Mouse (Mus musculus) hindbrain, embryonic 14.5 days (tissue): ENCODE data around the gene Cfap52. TPM values are rescaled to one million over a fixed set of nuclear protein-coding genes. Genes with fewer than 3 reads are reported as not detected.

Experiments used
- ATAC-seq: fragments of 200-750 bp; cut with Nextera tagmentation; 2 replicates; pipeline ENCODE4 v1.8.0; 2017; ENCODE audit warnings: moderate number of reproducible peaks, mild to moderate bottlenecking, moderate TSS enrichment, moderate library complexity; ENCODE audit not compliant: low FRiP score
- DNase-seq: peaks from one replicate; pipeline ENCODE4 v3.0.0-alpha.2; 2015; ENCODE audit warnings: low spot score
- H3K27ac ChIP-seq: fragments of 300-500 bp; sonication (generic); 2 replicates; pipeline ENCODE4 v1.5.1; 2014; ENCODE audit warnings: mild to moderate bottlenecking, moderate library complexity
- H3K27me3 ChIP-seq: fragments of 300-500 bp; sonication (generic); 2 replicates; pipeline ENCODE4 v1.6.1; 2014; ENCODE audit warnings: mild to moderate bottlenecking, low read length, mixed read lengths; ENCODE audit not compliant: control insufficient read depth, insufficient read depth
- H3K36me3 ChIP-seq: fragments of 300-500 bp; sonication (generic); replicated peaks from 2 replicates; pipeline ENCODE4 v1.6.1; 2014; ENCODE audit not compliant: control insufficient read depth, insufficient read depth
- H3K4me1 ChIP-seq: fragments of 300-500 bp; sonication (generic); replicated peaks from 2 replicates; pipeline ENCODE4 v1.6.1; 2014; ENCODE audit warnings: antibody characterized with exemption, low read length, mixed read lengths; ENCODE audit not compliant: control insufficient read depth, insufficient read depth
- H3K4me2 ChIP-seq: fragments of 300-500 bp; sonication (generic); replicated peaks from 2 replicates; pipeline ENCODE4 v1.6.1; 2014; ENCODE audit warnings: mild to moderate bottlenecking, moderate library complexity
- H3K4me3 ChIP-seq: fragments of 300-500 bp; sonication (generic); replicated peaks from 2 replicates; pipeline ENCODE4 v1.5.1; 2014; ENCODE audit warnings: mild to moderate bottlenecking, low read length
- H3K9ac ChIP-seq: fragments of 300-500 bp; sonication (generic); 2 replicates; pipeline ENCODE4 v1.6.1; 2014
- H3K9me3 ChIP-seq: fragments of 300-500 bp; sonication (generic); 2 replicates; pipeline ENCODE4 v1.6.1; 2016; ENCODE audit warnings: low read length; ENCODE audit not compliant: control insufficient read depth
- WGBS: fragments of 180-500 bp; shearing (Covaris S2); extraction: QIAGEN DNeasy Blood & Tissue Kit; methylation state at CpG from one replicate; pipeline ENCODE4 v1.1.7; 2014; 5-methylcytosine and 5-hydroxymethylcytosine counted together
- polyA plus RNA-seq: library from polyadenylated mRNA; unstranded; fragments of >200 nt; fragmentation: Nextera tagmentation; extraction: Ambion mirVana; gene quantifications from 2 replicates; pipeline ENCODE4 v1.2.1, GENCODE M21; 2014

Gene Cfap52
- polyA plus RNA-seq = 5.1 and 8.8 TPM in 2 replicates

GRCm38 (mm10) chr11:67965242-67965883, at the start of gene Cfap52:
Gene Cfap52, minus strand, starts transcription at chr11:67965651.
- peak within 1 kb of the TSS; percentile 97 for H3K4me2 ChIP-seq
- peaks cover 8% of the 10 kb centered on the region for H3K36me3 ChIP-seq
- DNase-seq (peak; percentile 90), ATAC-seq (peak; percentile 78; the same call in 1 of the 2 replicates)
- 8% methylated on average over 15 of the region's 15 CpGs for WGBS
- no peaks in the 10 kb centered on the region for H3K27me3 ChIP-seq
- 0 out of 2 replicates have a peak within 1 kb of the TSS, but pooled peaks have one; percentile 29 for H3K27ac ChIP-seq
- peak within 1 kb of the TSS; percentile 91 for H3K9ac ChIP-seq
- H3K9me3 ChIP-seq = no peaks in the 10 kb centered on the region
- H3K4me1 ChIP-seq = peaks cover 16% of the 10 kb centered on the region; the same call in 1 of the 2 replicates
- peak within 1 kb of the TSS; percentile 88 for H3K4me3 ChIP-seq

DNA sequence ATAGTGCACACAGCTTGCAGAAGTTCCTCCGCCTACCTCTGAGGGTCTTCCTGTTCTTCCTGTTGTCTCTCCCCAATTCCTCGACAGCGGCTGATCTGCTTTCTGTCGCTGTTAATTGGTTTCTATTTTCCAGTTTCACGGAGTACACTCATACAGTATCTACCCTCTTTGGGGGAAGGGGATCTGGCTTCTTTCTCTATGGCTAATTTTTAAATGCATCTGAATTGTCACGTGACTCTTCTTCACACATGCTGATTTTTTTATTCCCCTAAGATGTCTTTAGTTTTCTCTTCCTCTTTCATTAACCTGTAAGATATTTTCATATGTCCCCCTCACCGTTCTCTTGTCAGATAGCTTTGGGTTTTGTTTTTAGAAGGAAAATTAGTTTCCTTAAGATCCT, 46.8 kb upstream of the Cfap52 start:
- Histone ChIP-seq H3K4me3 (no peak overlapping the region), H3K27me3 (no peaks in the 10 kb centered on the region), H3K4me1 (no peaks in the 10 kb centered on the region), H3K9ac (no peak overlapping the region), H3K4me2 (no peak overlapping the region), H3K9me3 (no peaks in the 10 kb centered on the region), H3K36me3 (no peaks in the 10 kb centered on the region), H3K27ac (no peak overlapping the region)
- WGBS = 86% methylated on average over 7 of the region's 7 CpGs
- no peak for ATAC-seq
- DNase-seq = no peak

DNA sequence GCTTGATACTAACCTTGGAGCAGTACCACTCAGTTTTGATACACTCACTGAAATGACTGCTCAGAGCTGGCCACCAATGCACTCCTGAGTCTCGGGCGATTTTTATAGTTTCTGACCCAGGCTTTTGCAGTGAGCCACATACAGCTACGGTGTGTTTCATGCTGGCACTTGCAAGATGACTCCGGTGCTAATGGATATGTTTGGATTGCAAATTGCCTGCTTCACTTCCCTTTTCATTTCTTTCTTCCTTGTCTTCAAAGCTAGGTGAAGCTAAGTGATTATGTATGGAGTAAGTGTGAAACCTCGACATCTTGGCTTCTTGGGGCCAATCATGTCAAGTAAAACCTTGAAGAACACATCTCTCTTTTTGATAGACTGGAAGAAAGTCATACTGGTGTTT, 43.9 kb upstream of the Cfap52 start:
- H3K4me2 ChIP-seq = no peak overlapping the region
- H3K4me3 ChIP-seq = no peak overlapping the region
- 80% methylated on average over 5 of the region's 5 CpGs for WGBS
- no peaks in the 10 kb centered on the region for H3K36me3 ChIP-seq
- H3K4me1 ChIP-seq = peaks cover 11% of the 10 kb centered on the region
- H3K9ac ChIP-seq = no peak overlapping the region
- DNase-seq (no peak), ATAC-seq (no peak)
- H3K9me3 ChIP-seq = no peaks in the 10 kb centered on the region
- H3K27me3 ChIP-seq = no peaks in the 10 kb centered on the region
- H3K27ac ChIP-seq = no peak overlapping the region

DNA sequence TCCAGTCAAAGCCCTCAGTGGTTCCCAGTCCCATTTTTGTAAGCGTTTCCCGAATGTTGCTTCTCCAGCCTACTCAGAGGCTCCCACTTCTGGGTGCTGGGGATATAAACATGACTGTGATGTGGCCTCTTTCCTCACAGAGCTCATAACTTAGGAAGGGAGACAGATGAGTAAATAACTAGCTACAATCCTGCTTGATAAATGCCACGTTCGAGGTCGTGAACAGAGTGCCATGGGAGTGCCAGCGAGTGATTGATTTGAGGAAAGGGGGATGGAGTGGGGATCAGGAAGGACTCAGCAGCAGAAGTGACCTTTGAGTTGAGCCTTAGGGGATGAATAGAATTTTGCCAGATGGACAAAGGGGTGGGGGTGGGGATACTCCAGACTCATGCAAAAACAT, 42.2 kb upstream of the Cfap52 start:
- no peaks in the 10 kb centered on the region for H3K36me3 ChIP-seq
- H3K4me1 ChIP-seq = peaks cover 11% of the 10 kb centered on the region
- no peak overlapping the region for H3K27ac ChIP-seq
- H3K27me3 ChIP-seq = no peaks in the 10 kb centered on the region
- H3K4me2 ChIP-seq = no peak overlapping the region
- no peaks in the 10 kb centered on the region for H3K9me3 ChIP-seq
- no peak for ATAC-seq
- 35% methylated on average over 6 of the region's 6 CpGs for WGBS
- DNase-seq = no peak
- H3K9ac ChIP-seq = no peak overlapping the region
- H3K4me3 ChIP-seq = no peak overlapping the region

DNA sequence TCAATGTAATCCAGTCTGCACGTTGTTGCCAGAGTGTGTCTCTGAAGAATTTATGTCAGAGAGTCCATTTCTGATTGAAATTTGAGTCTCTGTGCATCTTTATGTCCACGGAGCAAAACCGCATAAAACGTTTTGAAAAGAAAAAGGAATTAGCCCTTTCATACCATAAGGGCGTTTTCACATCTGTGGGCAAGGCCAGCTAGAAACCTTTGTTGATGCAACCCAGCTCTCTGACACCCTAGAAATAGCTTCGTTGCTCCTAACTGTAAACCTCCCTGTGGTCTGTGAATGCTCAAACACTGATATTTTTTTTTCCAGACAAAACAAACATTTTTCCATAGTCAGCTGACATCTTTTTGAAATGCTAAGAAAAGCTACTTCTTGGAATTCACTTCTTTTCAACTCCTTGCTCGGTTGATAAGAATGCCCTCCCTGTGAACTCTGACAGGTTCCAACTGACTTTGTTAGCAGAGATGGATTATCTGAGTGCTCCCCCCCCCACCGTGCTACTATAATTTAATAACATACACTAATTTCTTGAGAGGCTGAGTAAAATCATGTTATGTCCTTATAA, 40.9 kb upstream of the Cfap52 start:
- 28% methylated on average over 8 of the region's 8 CpGs for WGBS
- ATAC-seq (no peak), DNase-seq (no peak)
- Histone ChIP-seq H3K27ac (no peak overlapping the region), H3K4me3 (no peak overlapping the region), H3K9ac (no peak overlapping the region), H3K9me3 (no peaks in the 10 kb centered on the region), H3K36me3 (no peaks in the 10 kb centered on the region), H3K27me3 (no peaks in the 10 kb centered on the region; the same call in 1 of the 2 replicates), H3K4me1 (peaks cover 11% of the 10 kb centered on the region), H3K4me2 (no peak overlapping the region)

GRCm38 (mm10) chr11:68004191-68004590, 38.7 kb upstream of the Cfap52 start:
- H3K9ac ChIP-seq = no peak overlapping the region
- peak; percentile 87 for DNase-seq
- peaks cover 11% of the 10 kb centered on the region for H3K4me1 ChIP-seq
- no peak overlapping the region for H3K4me2 ChIP-seq
- H3K27me3 ChIP-seq = no peaks in the 10 kb centered on the region; the same call in 1 of the 2 replicates
- H3K9me3 ChIP-seq = no peaks in the 10 kb centered on the region
- 23% methylated on average over 6 of the region's 6 CpGs for WGBS
- no peaks in the 10 kb centered on the region for H3K36me3 ChIP-seq
- H3K4me3 ChIP-seq = no peak overlapping the region
- no peak overlapping the region for H3K27ac ChIP-seq
- no peak for ATAC-seq

GRCm38 (mm10) chr11:67999629-68000028, 34.2 kb upstream of the Cfap52 start:
- DNase-seq (peak; percentile 46), ATAC-seq (no peak)
- Histone ChIP-seq H3K4me2 (no peak overlapping the region), H3K27me3 (no peaks in the 10 kb centered on the region; the same call in 1 of the 2 replicates), H3K9me3 (no peaks in the 10 kb centered on the region), H3K9ac (no peak overlapping the region), H3K4me3 (no peak overlapping the region), H3K27ac (no peak overlapping the region), H3K4me1 (no peaks in the 10 kb centered on the region), H3K36me3 (no peaks in the 10 kb centered on the region)
- 78% methylated on average over 5 of the region's 5 CpGs for WGBS

GRCm38 (mm10) chr11:67998905-67999304, 33.5 kb upstream of the Cfap52 start:
- Histone ChIP-seq H3K27ac (no peak overlapping the region), H3K27me3 (no peaks in the 10 kb centered on the region; the same call in 1 of the 2 replicates), H3K4me2 (no peak overlapping the region), H3K4me1 (no peaks in the 10 kb centered on the region), H3K36me3 (no peaks in the 10 kb centered on the region), H3K4me3 (no peak overlapping the region), H3K9ac (no peak overlapping the region), H3K9me3 (no peaks in the 10 kb centered on the region)
- WGBS = 92% methylated on average over 3 of the region's 3 CpGs
- DNase-seq (no peak), ATAC-seq (no peak)

GRCm38 (mm10) chr11:67995965-67996364, 30.5 kb upstream of the Cfap52 start:
- Histone ChIP-seq H3K9me3 (no peaks in the 10 kb centered on the region), H3K4me1 (no peaks in the 10 kb centered on the region), H3K9ac (no peak overlapping the region), H3K27ac (no peak overlapping the region), H3K4me3 (no peak overlapping the region), H3K27me3 (no peaks in the 10 kb centered on the region), H3K4me2 (no peak overlapping the region), H3K36me3 (no peaks in the 10 kb centered on the region)
- ATAC-seq (no peak), DNase-seq (no peak)
- WGBS = 69% methylated on average over 4 of the region's 4 CpGs
